Mouse (Mus musculus) hindbrain, embryonic 13.5 days (tissue): ENCODE data around the gene Slc35c1. TPM values are rescaled to one million over a fixed set of nuclear protein-coding genes. Genes with fewer than 3 reads are reported as not detected.

ENCODE experiments used
- ATAC-seq: fragments of 200-750 bp; cut with Nextera tagmentation; 2 replicates; pipeline ENCODE4 v1.8.0; 2017; ENCODE audit warnings: moderate TSS enrichment; ENCODE audit not compliant: low FRiP score
- H3K27ac ChIP-seq: fragments of 300-500 bp; sonication (generic); 2 replicates; pipeline ENCODE4 v1.5.1; 2015; ENCODE audit warnings: inconsistent platforms, mild to moderate bottlenecking, moderate library complexity
- H3K27me3 ChIP-seq: fragments of 300-500 bp; sonication (generic); 2 replicates; pipeline ENCODE4 v1.6.1; 2015; ENCODE audit warnings: mild to moderate bottlenecking, inconsistent platforms
- H3K36me3 ChIP-seq: fragments of 300-500 bp; sonication (generic); 2 replicates; pipeline ENCODE4 v1.6.1; 2015; ENCODE audit warnings: mild to moderate bottlenecking, inconsistent platforms
- H3K4me1 ChIP-seq: fragments of 300-500 bp; sonication (generic); replicated peaks from 2 replicates; pipeline ENCODE4 v1.6.1; 2015; ENCODE audit warnings: inconsistent platforms
- H3K4me2 ChIP-seq: fragments of 300-500 bp; sonication (generic); 2 replicates; pipeline ENCODE4 v1.6.1; 2015; ENCODE audit warnings: inconsistent platforms, mild to moderate bottlenecking, moderate library complexity
- H3K4me3 ChIP-seq: fragments of 300-500 bp; sonication (generic); 2 replicates; pipeline ENCODE4 v1.5.1; 2015; ENCODE audit warnings: mild to moderate bottlenecking, inconsistent platforms
- H3K9ac ChIP-seq: fragments of 300-500 bp; sonication (generic); 2 replicates; pipeline ENCODE4 v1.6.1; 2015; ENCODE audit warnings: mild to moderate bottlenecking, inconsistent platforms
- H3K9me3 ChIP-seq: fragments of 300-500 bp; sonication (generic); 2 replicates; pipeline ENCODE4 v1.6.1; 2016; ENCODE audit warnings: inconsistent platforms
- whole genome bisulfite sequencing: fragments of 180-500 bp; shearing (Covaris S2); methylation state at CpG from one replicate; pipeline ENCODE4 v1.1.7; 2015; 5-methylcytosine and 5-hydroxymethylcytosine counted together
- polyA plus RNA-seq: library from polyadenylated mRNA; unstranded; fragments of >200 nt; fragmentation: Nextera tagmentation; extraction: Ambion mirVana; gene quantifications from 2 replicates; pipeline ENCODE4 v1.2.1, GENCODE M21; 2015

Slc35c1 gene
- polyA plus RNA-seq, 1 experiment from 2014 or later, result 10.5 TPM

DNA sequence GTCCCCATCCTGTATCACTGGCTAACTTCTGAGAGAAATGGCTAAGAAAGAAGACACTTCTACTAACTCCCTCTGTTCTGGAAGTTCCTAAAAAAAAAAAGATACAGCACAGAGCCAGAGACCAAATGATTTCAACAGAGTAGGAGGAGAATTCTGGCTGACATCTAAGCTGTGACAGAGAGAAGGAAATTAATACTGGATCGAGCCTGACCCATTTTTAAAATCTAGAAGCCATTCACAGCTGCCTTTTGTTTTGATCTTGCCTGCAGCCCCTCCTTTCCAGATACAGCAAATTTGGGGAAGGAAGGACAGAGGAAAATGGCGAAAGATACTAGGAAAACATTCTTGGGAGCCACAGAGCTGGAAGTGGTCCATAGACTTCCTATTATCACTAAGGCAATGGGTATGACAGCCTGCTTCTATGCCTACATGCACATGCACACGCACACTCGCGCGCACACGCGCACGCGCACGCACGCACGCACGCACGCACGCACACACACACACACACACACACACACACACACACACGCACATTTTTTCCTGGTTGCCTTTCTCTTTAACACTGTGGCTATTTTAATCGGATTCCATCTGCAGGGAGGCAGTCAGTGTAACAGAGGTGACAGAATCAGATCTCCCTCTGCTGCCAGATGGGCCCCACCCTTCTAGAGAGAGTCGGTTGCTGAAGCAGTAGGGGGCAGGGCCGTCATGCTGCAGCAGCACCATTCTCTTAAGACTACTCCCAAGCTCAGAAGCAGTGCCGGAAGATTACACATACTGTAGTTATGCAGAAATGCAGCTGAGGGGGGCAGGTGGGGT lies 29.4 kb downstream of the Slc35c1 start:
- Histone ChIP-seq H3K4me3 (peak overlapping the region; percentile 89), H3K36me3 (no peaks in the 10 kb centered on the region), H3K9ac (peak overlapping the region; percentile 91), H3K27me3 (0 out of 2 replicates have a peak, but pooled peaks cover under 1% of the 10 kb centered on the region), H3K4me2 (peak overlapping the region; percentile 94), H3K27ac (peak overlapping the region; percentile 93), H3K4me1 (peaks cover 80% of the 10 kb centered on the region), H3K9me3 (no peaks in the 10 kb centered on the region)
- whole genome bisulfite sequencing, result 51% methylated on average over 21 of the region's 21 CpGs
- peak; percentile 43 for ATAC-seq

DNA sequence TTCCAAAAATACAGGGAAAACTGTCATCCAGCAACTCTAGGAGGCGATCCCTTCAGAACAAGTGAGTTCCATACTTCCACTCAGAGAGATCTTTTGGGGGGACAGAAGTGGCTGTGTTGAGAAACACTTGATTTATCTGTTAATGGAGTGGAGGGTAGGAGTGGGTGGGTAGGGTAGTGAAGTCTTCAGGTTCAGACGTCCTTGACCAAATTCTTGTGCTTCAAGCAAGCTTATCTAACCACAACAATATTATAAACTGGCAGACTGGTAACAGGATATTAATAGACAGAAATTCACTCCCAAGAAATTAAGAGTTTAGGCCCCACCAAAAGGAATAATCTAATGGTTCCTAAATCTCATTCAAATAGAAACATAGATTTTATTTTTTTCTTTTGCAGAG lies 30.2 kb downstream of the Slc35c1 start:
- Histone ChIP-seq H3K27ac (no peak overlapping the region), H3K4me2 (no peak overlapping the region), H3K9ac (no peak overlapping the region), H3K4me3 (no peak overlapping the region), H3K4me1 (peaks cover 88% of the 10 kb centered on the region), H3K36me3 (peaks cover 5% of the 10 kb centered on the region; the same call in 1 of the 2 replicates), H3K9me3 (no peaks in the 10 kb centered on the region), H3K27me3 (no peaks in the 10 kb centered on the region)
- 84% methylated on average over 2 of the region's 2 CpGs for WGBS
- no peak for ATAC-seq

DNA sequence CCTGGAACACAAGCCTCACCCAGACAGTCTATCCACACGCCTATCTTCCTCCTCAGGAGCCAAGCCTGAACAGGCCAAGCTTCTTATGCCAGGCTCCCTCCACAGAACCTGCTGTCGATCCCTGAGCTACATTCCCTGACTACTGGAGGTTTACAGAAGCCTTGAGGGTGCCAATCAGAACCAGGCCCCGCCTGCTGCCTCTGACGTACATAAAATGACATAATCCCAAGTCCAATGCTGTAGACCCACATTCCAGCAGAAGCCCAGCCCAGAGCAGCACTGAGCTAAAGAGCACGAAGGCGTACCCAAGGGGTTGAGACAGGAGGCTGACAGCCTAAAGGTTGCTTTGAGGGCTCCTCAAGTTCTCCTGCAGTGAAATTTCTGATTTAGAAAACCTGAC lies 32.5 kb downstream of the Slc35c1 start:
- Histone ChIP-seq H3K4me1 (peaks cover 96% of the 10 kb centered on the region), H3K4me3 (no peak overlapping the region), H3K27ac (peak overlapping the region; percentile 48), H3K9ac (peak overlapping the region; percentile 51; the same call in 1 of the 2 replicates), H3K36me3 (peaks cover 25% of the 10 kb centered on the region), H3K4me2 (no peak overlapping the region), H3K9me3 (no peaks in the 10 kb centered on the region), H3K27me3 (no peaks in the 10 kb centered on the region)
- 70% methylated on average over 6 of the region's 6 CpGs for WGBS
- ATAC-seq, result no peak

DNA sequence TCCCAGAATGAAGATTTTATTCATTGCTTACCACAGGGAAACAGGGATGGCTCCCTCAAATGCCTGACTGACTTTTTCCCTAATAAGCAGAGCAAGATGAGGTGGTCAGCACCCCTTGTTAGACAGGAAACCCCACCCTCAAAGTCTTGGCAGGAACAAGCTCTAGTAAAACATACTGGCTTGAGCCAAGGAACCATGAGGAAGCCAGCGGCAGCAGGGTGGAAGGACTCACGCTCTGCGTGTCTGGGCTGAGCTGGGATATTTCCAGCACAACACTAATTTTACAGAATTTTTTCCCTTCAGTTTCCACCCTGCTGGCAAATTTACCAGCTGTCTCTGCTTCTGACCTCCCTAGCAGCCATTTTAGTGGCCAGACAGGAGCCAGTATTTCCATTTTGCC lies 33.9 kb downstream of the Slc35c1 start:
- WGBS, result 83% methylated on average over 3 of the region's 3 CpGs
- H3K4me1 ChIP-seq, result peaks cover 85% of the 10 kb centered on the region

DNA sequence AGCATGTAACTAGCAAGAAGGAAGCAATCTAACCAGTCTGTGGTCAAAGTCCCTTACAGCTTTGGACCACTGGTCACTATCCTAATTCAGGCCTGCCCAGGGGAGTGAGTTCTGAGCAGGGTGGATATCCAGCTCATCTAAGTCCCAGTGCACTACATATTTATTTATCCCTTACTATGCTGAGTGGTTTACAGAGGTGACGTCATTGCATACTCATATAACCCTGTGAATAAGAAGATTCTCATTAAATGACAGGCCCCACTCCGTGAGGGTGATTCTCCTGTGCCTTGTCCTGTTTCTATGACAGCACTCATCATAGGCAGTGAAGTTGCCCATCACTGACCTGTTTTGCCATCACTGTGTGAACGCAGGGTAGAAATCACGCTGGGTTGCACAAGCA lies 35.0 kb downstream of the Slc35c1 start:
- peak; percentile 12; the same call in 1 of the 2 replicates for ATAC-seq
- Histone ChIP-seq H3K9me3 (no peaks in the 10 kb centered on the region), H3K27ac (peak overlapping the region; percentile 87), H3K4me2 (no peak overlapping the region), H3K4me1 (peaks cover 74% of the 10 kb centered on the region), H3K36me3 (peaks cover 50% of the 10 kb centered on the region), H3K4me3 (no peak overlapping the region), H3K9ac (0 out of 2 replicates have a peak overlapping the region, but pooled peaks have one; percentile 11), H3K27me3 (no peaks in the 10 kb centered on the region)
- 65% methylated on average over 4 of the region's 4 CpGs for WGBS

More for the DNA sequence above, 33.9 kb downstream of the Slc35c1 start:
- ATAC-seq, result no peak
- Histone ChIP-seq H3K36me3 (peaks cover 40% of the 10 kb centered on the region), H3K27me3 (no peaks in the 10 kb centered on the region), H3K4me2 (no peak overlapping the region), H3K27ac (peak overlapping the region; percentile 52; the same call in 1 of the 2 replicates), H3K4me3 (no peak overlapping the region), H3K9ac (0 out of 2 replicates have a peak overlapping the region, but pooled peaks have one; percentile 49), H3K9me3 (no peaks in the 10 kb centered on the region)

DNA sequence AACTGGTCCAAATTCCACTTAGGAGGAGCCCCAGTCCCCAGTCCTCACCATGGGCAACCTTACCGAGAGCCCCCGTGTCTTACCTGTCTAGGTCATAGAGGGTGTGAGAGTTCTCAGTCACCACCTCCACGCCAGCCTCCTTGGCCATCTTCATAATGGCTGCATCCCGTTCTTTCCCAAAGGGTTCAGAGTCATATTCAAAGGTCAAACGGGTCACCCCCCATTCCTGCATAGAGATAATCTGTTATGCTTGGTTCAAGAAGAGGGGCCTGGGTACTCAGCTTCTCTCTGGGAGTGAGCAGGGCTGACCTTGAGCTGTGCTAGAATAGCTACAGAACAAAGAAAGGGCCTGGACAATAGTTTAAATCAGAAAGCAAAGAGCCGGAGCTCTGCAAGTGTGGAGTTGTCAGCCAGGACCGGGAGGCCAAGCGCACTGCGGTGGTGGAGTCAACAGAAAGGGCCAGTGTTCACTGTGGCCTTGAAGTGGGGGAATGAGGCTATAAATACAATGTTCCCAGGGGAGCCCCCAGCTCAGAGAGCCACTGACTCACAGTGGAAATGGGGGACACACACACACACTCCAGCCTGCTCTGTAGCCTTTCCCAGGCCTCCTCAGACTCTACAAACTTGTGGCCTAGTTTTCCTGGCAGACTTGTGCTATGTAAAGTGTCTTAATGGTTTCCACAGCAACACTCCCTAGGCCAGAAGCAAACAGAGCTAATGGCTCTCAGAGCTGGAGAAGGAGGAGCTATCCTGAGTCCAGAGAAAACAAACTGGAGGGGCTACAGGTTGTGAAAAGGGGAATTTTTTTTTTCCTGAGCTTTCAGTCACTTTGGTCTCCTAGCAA lies 35.7 kb downstream of the Slc35c1 start:
- Histone ChIP-seq H3K9ac (0 out of 2 replicates have a peak overlapping the region, but pooled peaks have one; percentile 11), H3K36me3 (peaks cover 57% of the 10 kb centered on the region), H3K4me2 (no peak overlapping the region), H3K4me3 (no peak overlapping the region), H3K27ac (peak overlapping the region; percentile 87), H3K9me3 (no peaks in the 10 kb centered on the region), H3K27me3 (no peaks in the 10 kb centered on the region), H3K4me1 (peaks cover 69% of the 10 kb centered on the region)
- peak; percentile 70 for ATAC-seq
- WGBS, result 29% methylated on average over 9 of the region's 9 CpGs

DNA sequence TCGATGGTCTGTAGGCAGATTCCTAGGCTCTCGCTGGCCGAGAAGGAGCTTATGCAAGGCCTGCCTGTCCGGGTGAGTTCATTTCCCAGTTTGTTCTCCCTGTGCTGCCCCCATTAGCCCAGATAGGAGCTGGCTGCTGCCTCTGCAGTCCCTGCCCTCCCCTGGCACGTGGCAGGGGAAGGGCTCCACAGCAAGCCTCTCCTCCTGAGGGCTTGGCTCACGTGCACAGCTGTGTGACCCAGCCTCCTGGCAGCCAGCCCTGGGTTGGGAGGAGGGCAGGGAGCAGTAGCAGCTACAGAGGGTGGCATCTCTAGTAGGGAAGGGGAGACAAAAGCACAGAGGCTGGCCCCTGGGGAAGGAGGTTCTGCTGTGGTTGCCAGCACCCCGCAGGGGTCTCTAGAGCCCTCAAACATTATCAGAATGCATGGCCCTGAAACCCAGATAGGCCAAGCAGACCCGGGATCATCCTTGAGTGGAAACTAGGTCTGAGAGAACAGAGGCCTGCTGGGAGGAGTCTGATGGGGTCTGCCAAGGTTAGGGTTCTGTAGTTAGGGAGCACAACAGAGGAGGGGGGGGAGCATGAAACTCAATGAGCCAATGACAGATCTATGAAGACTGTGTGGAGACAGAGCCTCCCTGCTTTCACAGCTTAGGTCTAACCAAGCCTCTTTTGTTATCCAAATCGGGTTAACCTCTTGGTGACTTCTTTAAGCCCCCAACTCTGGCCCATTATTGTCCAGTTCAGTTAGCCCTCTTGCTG lies 36.5 kb downstream of the Slc35c1 start:
- Histone ChIP-seq H3K4me3 (no peak overlapping the region), H3K9ac (0 out of 2 replicates have a peak overlapping the region, but pooled peaks have one; percentile 43), H3K27ac (peak overlapping the region; percentile 87), H3K36me3 (peaks cover 65% of the 10 kb centered on the region), H3K4me1 (peaks cover 63% of the 10 kb centered on the region), H3K9me3 (no peaks in the 10 kb centered on the region), H3K27me3 (no peaks in the 10 kb centered on the region), H3K4me2 (no peak overlapping the region)
- 60% methylated on average over 9 of the region's 9 CpGs for WGBS
- peak; percentile 69 for ATAC-seq

DNA sequence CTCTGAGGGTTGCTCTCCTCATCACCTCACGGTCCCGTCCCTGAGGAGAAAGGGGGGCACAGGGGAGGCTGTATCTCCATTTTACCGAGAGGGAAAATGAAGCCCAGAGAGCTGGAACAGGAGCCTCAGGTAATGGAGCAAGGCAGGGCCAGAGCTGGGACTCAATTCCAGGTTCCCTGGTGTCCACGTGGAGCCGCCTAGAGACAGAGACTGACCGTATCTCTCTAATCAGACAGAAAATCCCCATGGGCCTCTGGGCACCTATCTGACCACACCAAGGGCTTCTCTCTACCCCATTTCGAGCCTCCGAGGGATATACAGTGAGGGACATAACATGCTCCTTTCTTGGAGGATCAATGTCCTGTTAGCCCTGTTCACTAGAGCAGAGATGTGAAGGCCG lies 37.2 kb downstream of the Slc35c1 start:
- Histone ChIP-seq H3K4me3 (no peak overlapping the region), H3K4me1 (peaks cover 56% of the 10 kb centered on the region), H3K4me2 (no peak overlapping the region), H3K27ac (peak overlapping the region; percentile 87), H3K36me3 (peaks cover 73% of the 10 kb centered on the region), H3K9me3 (no peaks in the 10 kb centered on the region), H3K27me3 (no peaks in the 10 kb centered on the region), H3K9ac (0 out of 2 replicates have a peak overlapping the region, but pooled peaks have one; percentile 43)
- WGBS, result 91% methylated on average over 9 of the region's 9 CpGs
- ATAC-seq, result no peak

DNA sequence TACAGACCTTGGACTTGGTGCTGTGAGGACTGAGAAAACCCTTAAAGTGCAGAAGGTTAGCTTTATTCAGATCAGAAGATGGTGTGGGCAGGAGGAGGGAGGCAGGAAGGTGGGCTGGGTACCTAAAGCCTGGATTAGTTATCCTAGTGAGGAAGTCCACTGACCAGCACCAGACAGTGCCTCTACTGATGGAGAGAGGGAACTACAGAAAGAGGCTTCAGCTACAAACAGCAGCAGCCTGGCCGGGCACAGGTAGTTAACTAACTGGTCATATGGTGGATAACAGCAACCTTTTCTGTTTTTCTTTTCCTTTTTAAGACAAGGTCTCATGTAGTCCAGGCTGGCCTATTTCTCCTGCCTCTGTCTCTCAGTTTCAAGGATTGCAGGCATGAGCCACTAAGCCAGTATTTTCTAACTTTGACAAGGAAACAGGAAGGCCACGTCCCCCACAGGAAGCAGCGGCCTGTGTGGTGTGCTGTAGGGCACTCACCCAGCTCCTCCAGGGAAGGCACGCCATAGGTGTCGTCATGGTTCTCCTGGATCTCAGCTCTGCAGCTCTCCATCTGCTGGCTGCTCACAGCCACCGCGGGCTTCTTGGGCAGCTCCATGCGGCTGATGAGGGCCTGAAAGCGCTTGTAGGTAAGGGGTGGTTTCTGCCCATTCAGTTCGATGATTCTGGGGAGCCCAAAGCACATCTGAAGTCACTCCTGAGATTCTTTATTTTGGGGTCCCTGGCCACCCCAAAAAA lies 37.8 kb downstream of the Slc35c1 start:
- Histone ChIP-seq H3K27me3 (no peaks in the 10 kb centered on the region), H3K36me3 (peaks cover 79% of the 10 kb centered on the region), H3K4me2 (no peak overlapping the region), H3K9ac (no peak overlapping the region), H3K27ac (peak overlapping the region; percentile 87), H3K4me1 (peaks cover 50% of the 10 kb centered on the region), H3K4me3 (no peak overlapping the region), H3K9me3 (no peaks in the 10 kb centered on the region)
- WGBS, result 82% methylated on average over 10 of the region's 10 CpGs
- no peak for ATAC-seq

DNA sequence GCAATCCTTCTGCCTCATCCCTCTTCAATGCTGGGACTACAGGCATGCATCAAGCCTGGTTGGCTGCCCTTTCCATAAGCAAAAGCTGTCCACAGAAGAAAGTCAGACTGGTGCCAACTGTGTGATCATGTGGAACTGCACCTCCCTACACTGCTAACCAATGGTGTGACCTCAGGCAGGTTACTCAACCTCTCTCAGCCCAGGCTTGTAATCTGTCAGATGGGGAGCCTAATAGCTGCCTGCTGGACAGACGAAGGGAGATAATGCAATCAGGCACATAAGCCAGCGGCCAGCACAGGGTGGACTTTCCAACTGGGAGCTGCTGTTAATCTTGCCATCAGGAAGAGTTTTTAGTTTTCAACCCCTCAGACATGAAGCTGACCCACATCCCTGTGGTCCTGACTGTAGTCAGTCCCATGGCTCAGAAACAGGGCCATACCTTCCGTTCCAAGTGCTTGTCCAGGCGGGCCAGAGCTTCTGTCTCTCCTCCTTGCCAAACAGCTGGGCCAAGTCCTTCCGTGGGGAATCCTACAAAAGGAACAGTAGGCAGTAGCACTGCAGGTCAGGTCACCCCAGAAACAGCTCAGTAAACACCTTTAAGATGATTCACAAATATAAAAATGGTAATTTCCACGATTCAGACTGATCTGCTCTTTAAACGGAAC lies 38.5 kb downstream of the Slc35c1 start:
- no peak overlapping the region for H3K4me2 ChIP-seq
- H3K4me1 ChIP-seq, result peaks cover 43% of the 10 kb centered on the region
- no peak overlapping the region for H3K4me3 ChIP-seq
- H3K27ac ChIP-seq, result no peak overlapping the region
- ATAC-seq, result no peak
- H3K27me3 ChIP-seq, result no peaks in the 10 kb centered on the region
- H3K36me3 ChIP-seq, result peaks cover 86% of the 10 kb centered on the region
- no peaks in the 10 kb centered on the region for H3K9me3 ChIP-seq
- WGBS, result 95% methylated on average over 7 of the region's 7 CpGs
- H3K9ac ChIP-seq, result no peak overlapping the region

DNA sequence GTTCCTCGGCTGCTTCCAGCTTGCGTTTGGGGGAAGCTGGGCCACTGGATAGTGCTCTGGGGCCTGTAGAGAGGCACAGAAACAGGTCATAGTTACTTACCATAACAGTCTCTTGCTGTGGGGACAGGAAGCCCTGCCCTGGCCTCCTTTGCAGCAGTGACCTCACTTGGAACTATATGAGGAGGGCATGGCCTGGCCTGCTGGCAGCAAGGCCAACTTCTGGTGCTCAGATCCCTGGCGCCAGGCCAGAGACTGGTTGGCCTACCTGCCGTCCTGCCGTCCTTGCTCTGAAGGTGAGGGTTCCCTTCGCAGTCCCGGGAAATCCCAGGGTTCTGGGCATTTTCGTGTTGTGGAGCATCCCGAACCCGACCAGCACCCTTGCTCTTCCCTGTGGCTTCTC lies 48.6 kb downstream of the Slc35c1 start:
- Histone ChIP-seq H3K4me2 (no peak overlapping the region), H3K27ac (no peak overlapping the region), H3K36me3 (peaks cover 97% of the 10 kb centered on the region), H3K4me3 (no peak overlapping the region), H3K4me1 (no peaks in the 10 kb centered on the region), H3K27me3 (no peaks in the 10 kb centered on the region), H3K9ac (no peak overlapping the region), H3K9me3 (no peaks in the 10 kb centered on the region)
- WGBS, result 95% methylated on average over 10 of the region's 10 CpGs
- no peak for ATAC-seq
